ENCODE assay signal across 28 mouse cellular contexts in the genomic region with DNA sequence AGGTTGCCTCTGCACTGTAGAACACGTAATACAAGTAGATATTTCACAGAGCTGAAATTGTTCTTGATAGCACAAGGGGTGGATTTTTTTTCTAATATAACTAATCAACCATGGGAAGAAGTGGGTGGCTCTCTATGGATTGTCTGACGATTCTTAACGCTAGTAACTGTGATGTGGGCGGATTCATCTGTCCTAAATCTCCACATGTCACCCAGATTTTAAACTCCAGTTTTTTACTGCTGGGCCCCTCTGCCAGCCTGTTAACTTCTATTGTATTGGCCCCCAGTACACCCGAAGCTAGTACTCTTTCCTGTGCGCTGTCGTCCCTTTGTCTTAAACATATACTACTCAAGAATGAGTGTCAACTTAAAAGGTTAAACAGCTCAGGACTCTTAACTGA. TPM values are rescaled to one million over a fixed set of nuclear protein-coding genes. Genes with fewer than 3 reads are reported as not detected.
DNase-seq lines count a peak whose midpoint lies in the region; ATAC-seq and TF ChIP-seq lines count a peak whose summit lies in the region.
"Had no signal": no experiment of that assay in that cellular context is flagged by ENCODE, and none has a peak within 500 bp of the region (broad histone marks: within the 10 kb centered on the region; RNA-seq: fewer than 3 reads in every experiment).

No protein-coding gene starts in this region.

- H3K27me3 ChIP-seq in MEL (ENCODE audit: control insufficient read depth in 1 of 2, insufficient read depth in 2 of 2, low read length in 2 of 2) = no peaks in the 10 kb centered on the region
- no peaks in the 10 kb centered on the region for H3K27me3 ChIP-seq in liver, embryonic 16.5 days (ENCODE audit: control insufficient read depth, insufficient read depth, low read depth, low read length)
- H3K27me3 ChIP-seq in midbrain, postnatal 0 days (ENCODE audit: insufficient read depth, low read length) = no peaks in the 10 kb centered on the region
- H3K27me3 ChIP-seq: heart, embryonic 15.5 days; intestine, embryonic 15.5 days; limb, embryonic 13.5 days; stomach, embryonic 15.5 days had no signal

- H3K4me3 ChIP-seq in MEL (ENCODE audit: control insufficient read depth in 1 of 2, insufficient read depth in 1 of 2, low read depth in 2 of 2, low read length in 2 of 2) = no peak overlapping the region
- peak overlapping the region; percentile 47 for H3K4me3 ChIP-seq in liver, embryonic 16.5 days (ENCODE audit: low read depth, low read length)
- H3K4me3 ChIP-seq in midbrain, postnatal 0 days (ENCODE audit: low read depth, low read length) = no peak overlapping the region
- H3K4me3 ChIP-seq: forebrain, embryonic 10.5 days; heart, embryonic 10.5 days; heart, embryonic 15.5 days; intestine, embryonic 15.5 days; limb, embryonic 13.5 days; stomach, embryonic 15.5 days had no signal

- no peak for TF ChIP-seq RAD21 in MEL (IDR thresholded peaks at IDR 0.05; ENCODE audit: low read depth, low read length)

- no peaks in the 10 kb centered on the region for H3K9me3 ChIP-seq in MEL (replicated peaks; ENCODE audit: insufficient read depth, low read length)
- no peaks in the 10 kb centered on the region for H3K9me3 ChIP-seq in liver, embryonic 16.5 days (replicated peaks; ENCODE audit: control insufficient read depth, low read length)
- H3K9me3 ChIP-seq in midbrain, postnatal 0 days (ENCODE audit: low read length) = no peaks in the 10 kb centered on the region
- H3K9me3 ChIP-seq: forebrain, embryonic 10.5 days; heart, embryonic 10.5 days; heart, embryonic 15.5 days; intestine, embryonic 15.5 days; limb, embryonic 13.5 days; stomach, embryonic 15.5 days had no signal

- WGBS in liver, embryonic 16.5 days (ENCODE audit: insufficient replicate concordance) = 55% methylated on average over 7 of the region's 7 CpGs
- WGBS in midbrain, postnatal 0 days = 85% methylated on average over 7 of the region's 7 CpGs

- no peak for TF ChIP-seq CTCF in MEL (IDR thresholded peaks at IDR 0.05 in 2 of 3, conservative IDR thresholded peaks at IDR 0.05 in 1 of 3; ENCODE audit: control insufficient read depth in 1 of 3, insufficient read depth in 1 of 3, low read depth in 2 of 3, low read length in 3 of 3, poor library complexity in 1 of 3, severe bottlenecking in 1 of 3)
- no peak for TF ChIP-seq CTCF in midbrain, postnatal 0 days (IDR thresholded peaks at IDR 0.05)

- no peaks in the 10 kb centered on the region for H3K79me2 ChIP-seq in MEL (ENCODE audit: control insufficient read depth, insufficient read depth, low read length, poor library complexity)

- H3K27ac ChIP-seq in MEL (ENCODE audit: control insufficient read depth, low read depth, low read length) = peak overlapping the region; percentile 97
- peak overlapping the region; percentile 98 for H3K27ac ChIP-seq in liver, embryonic 16.5 days (ENCODE audit: low read length)
- H3K27ac ChIP-seq in midbrain, postnatal 0 days (ENCODE audit: low read depth, low read length) = no peak overlapping the region
- H3K27ac ChIP-seq: forebrain, embryonic 10.5 days; heart, embryonic 15.5 days; intestine, embryonic 15.5 days; kidney, postnatal 0 days; limb, embryonic 13.5 days; macrophage; stomach, embryonic 15.5 days had no signal

- no peak for ATAC-seq in liver, embryonic 16.5 days (ENCODE audit: low read depth)
- no peak for ATAC-seq in frontal cortex, adult (ENCODE audit: low TSS enrichment)
- no peak for ATAC-seq in midbrain, postnatal 0 days (ENCODE audit: low FRiP score)
- ATAC-seq: activated CD4-positive, CD25-positive, alpha-beta regulatory T cell, adult 4 months; CD4-positive, CD25-positive, alpha-beta regulatory T cell, adult 4 months; forebrain, embryonic 16.5 days; hindbrain, embryonic 16.5 days; intestine, embryonic 15.5 days had no signal

- TF ChIP-seq POLR2A in MEL (IDR thresholded peaks at IDR 0.05; ENCODE audit: control insufficient read depth in 1 of 2, insufficient read depth in 1 of 2, low read depth in 1 of 2, low read length in 2 of 2, poor library complexity in 1 of 2) = no peak

- peaks cover 42% of the 10 kb centered on the region in 2 experiments for H3K4me1 ChIP-seq in MEL (ENCODE audit: control insufficient read depth in 1 of 2, insufficient read depth in 2 of 2, low read length in 2 of 2)
- H3K4me1 ChIP-seq in liver, embryonic 16.5 days (ENCODE audit: control insufficient read depth, low read depth, low read length) = peaks cover 75% of the 10 kb centered on the region
- no peaks in the 10 kb centered on the region for H3K4me1 ChIP-seq in midbrain, postnatal 0 days (ENCODE audit: insufficient read depth, low read length)
- H3K4me1 ChIP-seq: forebrain, embryonic 10.5 days; heart, embryonic 10.5 days; limb, embryonic 13.5 days; stomach, embryonic 15.5 days had no signal

- TF ChIP-seq EP300 in MEL (IDR thresholded peaks at IDR 0.05; ENCODE audit: low read depth in 1 of 2, low read length in 2 of 2) = peak in 1 of 2 experiments; percentile 41; a peak in 1 of 4 replicates

- H3K4me2 ChIP-seq in liver, embryonic 16.5 days (ENCODE audit: low read depth, low read length) = peak overlapping the region; percentile 72
- H3K4me2 ChIP-seq in midbrain, postnatal 0 days (ENCODE audit: low read depth, low read length, poor library complexity, severe bottlenecking) = no peak overlapping the region
- H3K4me2 ChIP-seq: heart, embryonic 15.5 days; intestine, embryonic 15.5 days; limb, embryonic 13.5 days; stomach, embryonic 15.5 days had no signal

- peak overlapping the region; percentile 38 for H3K9ac ChIP-seq in MEL (ENCODE audit: control insufficient read depth, low read depth, low read length, poor library complexity, severe bottlenecking)
- peak overlapping the region; percentile 62 for H3K9ac ChIP-seq in liver, embryonic 16.5 days (ENCODE audit: low read depth, low read length)
- no peak overlapping the region for H3K9ac ChIP-seq in midbrain, postnatal 0 days (replicated peaks; ENCODE audit: low read length, poor library complexity, severe bottlenecking)
- H3K9ac ChIP-seq: heart, embryonic 15.5 days; intestine, embryonic 15.5 days; limb, embryonic 13.5 days; stomach, embryonic 15.5 days had no signal

- DNase-seq in layer of hippocampus, adult 11-12 months (ENCODE audit: low spot score) = peak; percentile 37
- DNase-seq in layer of hippocampus, postnatal 25 days (ENCODE audit: extremely low spot score in 1 of 2, low spot score in 1 of 2) = no peak
- peak; percentile 49 for DNase-seq in MEL (ENCODE audit: low read depth, low spot score)
- peak; percentile 39 to 50 for DNase-seq in layer of hippocampus, postnatal 36 days
- no peak for DNase-seq in midbrain, postnatal 0 days (ENCODE audit: low spot score)
- DNase-seq: adrenal gland, adult 8-10 months; cerebellum, adult 9-10 months; cerebellum, postnatal 36 days; gastrocnemius, postnatal 10 days; kidney, adult 8-10 months; lung, adult 2 months; lung, postnatal 10 days; midbrain, embryonic 14.5 days; right cerebral cortex, postnatal 25 days had no signal

- H3K36me3 ChIP-seq in MEL (ENCODE audit: control insufficient read depth in 1 of 2, insufficient read depth in 2 of 2, low read length in 2 of 2) = peaks cover 0 to 54% of the 10 kb centered on the region in 2 experiments; a peak in 2 of 4 replicates
- H3K36me3 ChIP-seq in liver, embryonic 16.5 days (ENCODE audit: control insufficient read depth, insufficient read depth) = no peaks in the 10 kb centered on the region
- H3K36me3 ChIP-seq in midbrain, postnatal 0 days (ENCODE audit: insufficient read depth, low read length) = no peaks in the 10 kb centered on the region
- H3K36me3 ChIP-seq: forebrain, embryonic 10.5 days; heart, embryonic 10.5 days; heart, embryonic 15.5 days; intestine, embryonic 15.5 days; limb, embryonic 13.5 days; stomach, embryonic 15.5 days had no signal

TF ChIP-seq in MEL, 35 proteins besides CTCF, POLR2A, EP300 and RAD21:
- 0 out of 2 replicates have a peak, but pooled peaks have one; percentile 18 for TF ChIP-seq TCF12 (IDR thresholded peaks at IDR 0.05; ENCODE audit: low read depth, low read length)
- TF ChIP-seq ETS1 (IDR thresholded peaks at IDR 0.05; ENCODE audit: low read depth, low read length) = 0 out of 2 replicates have a peak, but pooled peaks have one; percentile 6
- peak; percentile 74 for TF ChIP-seq ZNF384 (IDR thresholded peaks at IDR 0.05; ENCODE audit: low read depth, low read length)
- TF ChIP-seq SMC3 (IDR thresholded peaks at IDR 0.05; ENCODE audit: low read depth, low read length) = no peak
- no peak for TF ChIP-seq MEF2A (IDR thresholded peaks at IDR 0.05; ENCODE audit: extremely low read depth, insufficient replicate concordance, low read depth, low read length, poor library complexity, severe bottlenecking)

RNA-seq across cellular contexts. Expression of a gene that starts 8.4 kb away (rescaled TPM):
- total RNA-seq in layer of hippocampus, postnatal 25 days (2021) = 100 to 1,000 TPM in 1 of 2 experiments, 10 to 100 TPM in 1; 90.7 to 106 TPM
- 74.9 and 94.1 TPM in 2 replicates for total RNA-seq in MEL (2012; rRNA removed)
- polyA plus RNA-seq in MEL (2012; ENCODE audit: insufficient read depth in 1 of 2, insufficient read length in 2 of 2, low read depth in 1 of 2, low replicate concordance in 2 of 2, missing spikeins in 1 of 2) = 10 to 100 TPM in 1 of 2 experiments, not detected in 1; 73.5 TPM
- 100 to 1,000 TPM in 1 of 2 experiments, 10 to 100 TPM in 1; 98.8 to 105 TPM for total RNA-seq in layer of hippocampus, postnatal 36 days (2021)
- polyA plus RNA-seq in liver, embryonic 16.5 days (2015; fragmentation: Nextera tagmentation; extraction: Ambion mirVana) = 46.0 and 49.5 TPM in 2 replicates
- 115 and 119 TPM in 2 replicates for total RNA-seq in midbrain, postnatal 0 days (2014; rRNA removed)
- 101 and 104 TPM in 2 replicates for polyA plus RNA-seq in midbrain, postnatal 0 days (2015; fragmentation: Nextera tagmentation; extraction: Ambion mirVana)

RNA-seq across cellular contexts. Expression of a gene that starts 40.1 kb away (rescaled TPM):
- total RNA-seq in layer of hippocampus, postnatal 25 days (2021) = 10 to 100 TPM; 43.0 to 43.6 TPM
- 18.8 and 21.1 TPM in 2 replicates for total RNA-seq in MEL (2012; rRNA removed)
- 10 to 100 TPM in 1 of 2 experiments, not detected in 1; 22.2 TPM for polyA plus RNA-seq in MEL (2012; ENCODE audit: insufficient read depth in 1 of 2, insufficient read length in 2 of 2, low read depth in 1 of 2, low replicate concordance in 2 of 2, missing spikeins in 1 of 2)
- total RNA-seq in layer of hippocampus, postnatal 36 days (2021) = 10 to 100 TPM; 45.3 to 51.3 TPM
- 41.6 and 44.0 TPM in 2 replicates for polyA plus RNA-seq in liver, embryonic 16.5 days (2015; fragmentation: Nextera tagmentation; extraction: Ambion mirVana)
- total RNA-seq in midbrain, postnatal 0 days (2014; rRNA removed) = 29.2 and 40.4 TPM in 2 replicates
- polyA plus RNA-seq in midbrain, postnatal 0 days (2015; fragmentation: Nextera tagmentation; extraction: Ambion mirVana) = 48.8 and 54.1 TPM in 2 replicates

Comparison
In these comparisons a context has a peak if more than half of its experiments do, and no peak if none do; other contexts are left out.
1. DNase-seq: peak in layer of hippocampus, adult 11-12 months (single experiment), MEL (single experiment) and layer of hippocampus, postnatal 36 days (2 of 2); none in layer of hippocampus, postnatal 25 days (0 of 2) and midbrain, postnatal 0 days (single experiment).